Mouse (Mus musculus): ENCODE data around the gene Polr1c.

DNA sequence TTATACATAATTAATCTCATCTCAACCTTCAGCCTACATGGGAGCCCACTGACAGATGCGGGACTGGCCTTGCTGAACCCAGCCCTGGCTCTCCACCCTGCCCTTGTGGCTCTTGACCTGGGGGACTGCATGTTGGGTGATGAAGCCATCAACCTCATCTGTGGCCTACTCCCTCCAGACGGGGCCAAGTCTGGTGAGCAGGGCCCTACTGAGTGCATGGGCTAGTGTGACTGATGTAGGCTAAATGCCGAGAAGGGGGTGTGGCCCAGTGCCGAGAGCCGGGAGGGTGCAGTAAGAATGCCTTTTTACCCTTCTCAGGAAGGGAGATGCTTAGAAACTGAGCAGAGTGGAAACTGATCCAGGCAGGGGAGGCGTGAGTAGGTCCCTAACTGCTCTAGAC lies 7.3 kb upstream of the Polr1c start:
- no peak for TF ChIP-seq EP300 (IDR thresholded peaks at IDR 0.05; ENCODE audit: low read depth in 1 of 2, low read length in 2 of 2)
- no peak for TF ChIP-seq MAX (IDR thresholded peaks at IDR 0.05; ENCODE audit: low read length)
- TF ChIP-seq POLR2A (IDR thresholded peaks at IDR 0.05; ENCODE audit: control insufficient read depth in 1 of 2, insufficient read depth in 1 of 2, low read depth in 1 of 2, low read length in 2 of 2, poor library complexity in 1 of 2) = no peak
- no peak for TF ChIP-seq ZC3H11A (IDR thresholded peaks at IDR 0.05; ENCODE audit: low read depth, low read length)
- no peak for TF ChIP-seq MAZ (IDR thresholded peaks at IDR 0.05; ENCODE audit: low read depth, low read length)
- no peak for TF ChIP-seq TCF12 (IDR thresholded peaks at IDR 0.05; ENCODE audit: low read depth, low read length)
- TF ChIP-seq NRF1 (IDR thresholded peaks at IDR 0.05; ENCODE audit: insufficient read depth, low read depth, low read length, poor library complexity, severe bottlenecking) = no peak
- TF ChIP-seq CTCF (IDR thresholded peaks at IDR 0.05 in 2 of 3, conservative IDR thresholded peaks at IDR 0.05 in 1 of 3; ENCODE audit: control insufficient read depth in 1 of 3, insufficient read depth in 1 of 3, low read depth in 2 of 3, low read length in 3 of 3, poor library complexity in 1 of 3, severe bottlenecking in 1 of 3) = no peak
- TF ChIP-seq MXI1 (IDR thresholded peaks at IDR 0.05; ENCODE audit: low read depth, low read length) = no peak
- TF ChIP-seq TBP (IDR thresholded peaks at IDR 0.05; ENCODE audit: low read depth, low read length) = no peak
- no peak for TF ChIP-seq TAL1 (IDR thresholded peaks at IDR 0.05; ENCODE audit: low read length)
- TF ChIP-seq GATA1 (IDR thresholded peaks at IDR 0.05; ENCODE audit: low read depth, low read length) = no peak

All from MEL (cell line).